Mouse (Mus musculus) ES-Bruce4 (cell line): Measurements from ENCODE around the gene Cipc.

Experiments used
- CTCF ChIP-seq: IDR thresholded peaks from one replicate; pipeline ENCODE4 v1.8.1; 2011; ENCODE audit warnings: low read depth, low read length
- POLR2A ChIP-seq: IDR thresholded peaks from one replicate; pipeline ENCODE4 v1.8.1; 2011; ENCODE audit warnings: low read length; ENCODE audit not compliant: insufficient read depth

DNA sequence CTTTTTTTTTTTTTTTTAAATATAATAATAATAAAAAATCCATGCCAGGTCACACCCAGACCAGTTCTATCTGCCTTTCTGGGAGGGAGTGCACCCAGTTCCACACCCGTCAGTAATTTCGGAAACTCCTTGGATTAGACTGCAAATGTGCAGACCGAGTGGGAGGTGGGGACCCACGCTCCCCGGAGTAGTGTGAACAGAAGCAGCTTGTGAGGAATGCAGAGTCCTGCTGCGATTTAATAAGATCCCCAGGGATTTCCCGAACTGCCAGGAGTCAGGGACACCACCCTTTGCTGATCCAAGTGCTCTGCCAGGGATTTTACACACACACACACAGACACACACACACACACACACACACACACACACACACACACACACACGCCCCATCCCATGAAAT, 26.9 kb downstream of the Cipc start:
- TF ChIP-seq CTCF (no peak), POLR2A (no peak)
